Mouse (Mus musculus): ENCODE data around the gene Pdzrn3. TPM values are rescaled to one million over a fixed set of nuclear protein-coding genes. Genes with fewer than 3 reads are reported as not detected.

Gene Pdzrn3
- polyA plus RNA-seq, 1 experiment from 2014 or later = 27.2 TPM

- WGBS = 8% methylated on average over 4 of the region's 4 CpGs
- H3K27ac ChIP-seq = no peak overlapping the region
- no peak overlapping the region for H3K4me2 ChIP-seq (replicated peaks)
- no peaks in the 10 kb centered on the region for H3K36me3 ChIP-seq
- peaks cover 3% of the 10 kb centered on the region; the same call in 1 of the 2 replicates for H3K27me3 ChIP-seq
- H3K9ac ChIP-seq = no peak overlapping the region
- no peak overlapping the region for H3K4me3 ChIP-seq
- no peak for ATAC-seq (ENCODE audit: low FRiP score)
- H3K4me1 ChIP-seq = peaks cover 32% of the 10 kb centered on the region
- no peaks in the 10 kb centered on the region for H3K9me3 ChIP-seq (replicated peaks)
Observed at GRCm38 (mm10) chr6:101261513-101261912, 116.2 kb downstream of the Pdzrn3 start.

GRCm38 (mm10) chr6:101259411-101259810 is 118.3 kb downstream of the Pdzrn3 start:
- H3K9me3 ChIP-seq (replicated peaks) = no peaks in the 10 kb centered on the region
- no peak overlapping the region for H3K4me3 ChIP-seq
- peaks cover 28% of the 10 kb centered on the region for H3K4me1 ChIP-seq
- H3K27me3 ChIP-seq = peaks cover 3% of the 10 kb centered on the region; the same call in 1 of the 2 replicates
- no peak overlapping the region for H3K27ac ChIP-seq
- H3K4me2 ChIP-seq (replicated peaks) = no peak overlapping the region
- no peak for ATAC-seq (ENCODE audit: low FRiP score)
- H3K36me3 ChIP-seq = no peaks in the 10 kb centered on the region
- WGBS = 93% methylated on average over 5 of the region's 5 CpGs
- H3K9ac ChIP-seq = no peak overlapping the region

GRCm38 (mm10) chr6:101257418-101257817 is 120.3 kb downstream of the Pdzrn3 start:
- 91% methylated on average over 6 of the region's 6 CpGs for WGBS
- Histone ChIP-seq H3K4me3 (no peak overlapping the region), H3K27me3 (peaks cover 3% of the 10 kb centered on the region; the same call in 1 of the 2 replicates), H3K27ac (no peak overlapping the region), H3K9ac (no peak overlapping the region), H3K4me1 (peaks cover 21% of the 10 kb centered on the region), H3K36me3 (no peaks in the 10 kb centered on the region), H3K9me3 (replicated peaks) (no peaks in the 10 kb centered on the region), H3K4me2 (replicated peaks) (no peak overlapping the region)
- no peak for ATAC-seq (ENCODE audit: low FRiP score)

- H3K9ac ChIP-seq = no peak overlapping the region
- H3K27me3 ChIP-seq = no peaks in the 10 kb centered on the region
- no peak overlapping the region for H3K4me2 ChIP-seq (replicated peaks)
- H3K27ac ChIP-seq = no peak overlapping the region
- no peaks in the 10 kb centered on the region for H3K9me3 ChIP-seq (replicated peaks)
- H3K4me1 ChIP-seq = peaks cover 38% of the 10 kb centered on the region
- 29% methylated on average over 4 of the region's 4 CpGs for WGBS
- no peak overlapping the region for H3K4me3 ChIP-seq
- ATAC-seq (ENCODE audit: low FRiP score) = no peak
- H3K36me3 ChIP-seq = no peaks in the 10 kb centered on the region
Observed at GRCm38 (mm10) chr6:101254652-101255051, 123.0 kb downstream of the Pdzrn3 start.

GRCm38 (mm10) chr6:101251916-101252603 is 125.6 kb downstream of the Pdzrn3 start:
- H3K4me2 ChIP-seq (replicated peaks) = no peak overlapping the region
- 28% methylated on average over 12 of the region's 12 CpGs for WGBS
- no peak overlapping the region for H3K4me3 ChIP-seq
- no peak overlapping the region for H3K9ac ChIP-seq
- H3K4me1 ChIP-seq = peaks cover 38% of the 10 kb centered on the region
- no peaks in the 10 kb centered on the region for H3K36me3 ChIP-seq
- no peaks in the 10 kb centered on the region for H3K9me3 ChIP-seq (replicated peaks)
- H3K27ac ChIP-seq = 0 out of 2 replicates have a peak overlapping the region, but pooled peaks have one; percentile 18
- no peaks in the 10 kb centered on the region for H3K27me3 ChIP-seq
- ATAC-seq (ENCODE audit: low FRiP score) = no peak

- 0 out of 2 replicates have a peak, but pooled peaks have one; percentile 15 for ATAC-seq (ENCODE audit: low FRiP score)
Observed at GRCm38 (mm10) chr6:101251160-101251559, 126.5 kb downstream of the Pdzrn3 start.

GRCm38 (mm10) chr6:101246137-101246536 is 131.6 kb downstream of the Pdzrn3 start:
- H3K36me3 ChIP-seq = no peaks in the 10 kb centered on the region
- H3K9ac ChIP-seq = no peak overlapping the region
- WGBS = 71% methylated on average over 4 of the region's 4 CpGs
- H3K27me3 ChIP-seq = no peaks in the 10 kb centered on the region
- no peak for ATAC-seq (ENCODE audit: low FRiP score)
- H3K4me1 ChIP-seq = peaks cover 10% of the 10 kb centered on the region
- H3K4me2 ChIP-seq (replicated peaks) = no peak overlapping the region
- H3K4me3 ChIP-seq = no peak overlapping the region
- no peak overlapping the region for H3K27ac ChIP-seq
- H3K9me3 ChIP-seq (replicated peaks) = no peaks in the 10 kb centered on the region

More at GRCm38 (mm10) chr6:101251160-101251559, 126.5 kb downstream of the Pdzrn3 start:
- no peak overlapping the region for H3K4me3 ChIP-seq
- no peaks in the 10 kb centered on the region for H3K9me3 ChIP-seq (replicated peaks)
- H3K4me2 ChIP-seq (replicated peaks) = no peak overlapping the region
- no peak overlapping the region; the same call in 1 of the 2 replicates for H3K27ac ChIP-seq
- 34% methylated on average over 5 of the region's 5 CpGs for WGBS
- H3K9ac ChIP-seq = no peak overlapping the region
- H3K27me3 ChIP-seq = no peaks in the 10 kb centered on the region
- H3K4me1 ChIP-seq = peaks cover 38% of the 10 kb centered on the region
- no peaks in the 10 kb centered on the region for H3K36me3 ChIP-seq

GRCm38 (mm10) chr6:101244355-101244754 is 133.3 kb downstream of the Pdzrn3 start:
- no peaks in the 10 kb centered on the region for H3K9me3 ChIP-seq (replicated peaks)
- H3K27me3 ChIP-seq = no peaks in the 10 kb centered on the region
- no peak for ATAC-seq (ENCODE audit: low FRiP score)
- H3K4me1 ChIP-seq = no peaks in the 10 kb centered on the region
- no peak overlapping the region for H3K4me3 ChIP-seq
- no peak overlapping the region for H3K4me2 ChIP-seq (replicated peaks)
- no peaks in the 10 kb centered on the region for H3K36me3 ChIP-seq
- H3K27ac ChIP-seq = no peak overlapping the region
- no peak overlapping the region for H3K9ac ChIP-seq
- WGBS = 86% methylated on average over 3 of the region's 3 CpGs

GRCm38 (mm10) chr6:101243189-101243815 is 134.4 kb downstream of the Pdzrn3 start:
- 85% methylated on average over 7 of the region's 7 CpGs for WGBS
- no peak for ATAC-seq (ENCODE audit: low FRiP score)
- Histone ChIP-seq H3K9ac (no peak overlapping the region), H3K4me1 (no peaks in the 10 kb centered on the region), H3K27me3 (no peaks in the 10 kb centered on the region), H3K9me3 (replicated peaks) (no peaks in the 10 kb centered on the region), H3K4me3 (no peak overlapping the region), H3K4me2 (replicated peaks) (no peak overlapping the region), H3K36me3 (no peaks in the 10 kb centered on the region), H3K27ac (no peak overlapping the region)

GRCm38 (mm10) chr6:101236641-101237246 is 141.0 kb downstream of the Pdzrn3 start:
- 0 out of 2 replicates have a peak, but pooled peaks have one; percentile 20 for ATAC-seq (ENCODE audit: low FRiP score)
- no peaks in the 10 kb centered on the region for H3K36me3 ChIP-seq
- H3K4me2 ChIP-seq (replicated peaks) = no peak overlapping the region
- H3K4me1 ChIP-seq = peaks cover 41% of the 10 kb centered on the region
- H3K4me3 ChIP-seq = no peak overlapping the region
- no peaks in the 10 kb centered on the region for H3K27me3 ChIP-seq
- H3K9ac ChIP-seq = no peak overlapping the region
- 17% methylated on average over 4 of the region's 5 CpGs for WGBS
- no peaks in the 10 kb centered on the region for H3K9me3 ChIP-seq (replicated peaks)
- H3K27ac ChIP-seq = peak overlapping the region; percentile 44

- no peak for ATAC-seq (ENCODE audit: low FRiP score)
- no peaks in the 10 kb centered on the region for H3K27me3 ChIP-seq
- WGBS = 26% methylated on average over 7 of the region's 7 CpGs
- no peak overlapping the region for H3K9ac ChIP-seq
- H3K9me3 ChIP-seq (replicated peaks) = no peaks in the 10 kb centered on the region
- H3K4me2 ChIP-seq (replicated peaks) = no peak overlapping the region
- H3K36me3 ChIP-seq = no peaks in the 10 kb centered on the region
- H3K4me1 ChIP-seq = peaks cover 41% of the 10 kb centered on the region
- H3K4me3 ChIP-seq = no peak overlapping the region
- H3K27ac ChIP-seq = peak overlapping the region; percentile 44
Observed at GRCm38 (mm10) chr6:101236230-101236629, 141.5 kb downstream of the Pdzrn3 start.

GRCm38 (mm10) chr6:101234349-101234748 is 143.3 kb downstream of the Pdzrn3 start:
- H3K9me3 ChIP-seq (replicated peaks) = no peaks in the 10 kb centered on the region
- peak overlapping the region; percentile 30 for H3K27ac ChIP-seq
- no peak overlapping the region for H3K4me2 ChIP-seq (replicated peaks)
- peaks cover 41% of the 10 kb centered on the region for H3K4me1 ChIP-seq
- no peaks in the 10 kb centered on the region for H3K36me3 ChIP-seq
- H3K9ac ChIP-seq = no peak overlapping the region
- 34% methylated on average over 10 of the region's 10 CpGs for WGBS
- no peak overlapping the region for H3K4me3 ChIP-seq
- H3K27me3 ChIP-seq = no peaks in the 10 kb centered on the region
- ATAC-seq (ENCODE audit: low FRiP score) = 0 out of 2 replicates have a peak, but pooled peaks have one; percentile 26
